Mouse (Mus musculus) mature B cell (primary cell): ENCODE data around the gene Cd164l2.

ENCODE experiments used
- in situ Hi-C: fragments of 300-500 bp; cut with MboI; formaldehyde crosslinking; loops from 2 replicates; pipeline ENCODE4 v1.14.3; 2019

Cd164l2 gene

DNA sequence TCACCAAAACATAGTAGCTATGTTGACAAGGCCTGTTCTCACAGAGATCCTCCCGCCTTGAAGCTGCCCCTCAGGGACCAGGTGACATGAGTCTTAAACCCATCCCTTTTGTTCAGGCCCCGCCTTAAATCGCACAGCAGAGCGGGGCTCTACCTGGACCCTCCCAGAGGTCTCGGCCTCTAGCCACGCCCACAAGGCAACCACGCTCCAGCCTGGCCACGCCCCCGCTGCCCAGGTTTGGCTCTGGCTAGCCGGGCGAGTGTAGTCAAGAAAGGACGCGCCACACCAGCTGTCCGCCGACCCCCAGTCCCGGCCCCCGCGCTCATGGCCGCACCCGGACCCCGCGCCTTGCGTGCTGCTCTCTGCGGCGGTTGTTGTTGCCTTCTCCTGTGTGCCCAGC lies 8.7 kb downstream of the Cd164l2 start:
- in situ Hi-C loops = no loop called here

DNA sequence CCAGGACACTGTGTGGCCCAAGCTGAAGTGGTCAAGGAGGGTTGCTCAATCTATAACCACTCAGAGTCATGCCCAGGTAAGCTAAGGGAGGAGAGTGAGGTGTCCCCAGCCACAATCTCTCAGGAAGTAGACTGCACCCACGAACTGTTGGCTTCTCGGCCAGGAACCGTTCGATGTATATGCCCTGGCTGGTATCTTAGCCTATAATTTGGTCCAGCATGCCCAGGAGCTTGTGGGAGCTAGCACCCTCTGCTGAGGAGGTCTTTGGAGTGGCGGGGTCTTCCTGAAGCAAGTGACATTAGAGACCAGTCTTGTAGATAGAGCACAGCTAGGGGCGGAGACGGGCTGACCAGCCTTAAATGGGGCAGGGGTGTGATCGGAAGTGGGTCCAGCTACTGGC lies 9.8 kb downstream of the Cd164l2 start:
- in situ Hi-C loops = no loop called here

DNA sequence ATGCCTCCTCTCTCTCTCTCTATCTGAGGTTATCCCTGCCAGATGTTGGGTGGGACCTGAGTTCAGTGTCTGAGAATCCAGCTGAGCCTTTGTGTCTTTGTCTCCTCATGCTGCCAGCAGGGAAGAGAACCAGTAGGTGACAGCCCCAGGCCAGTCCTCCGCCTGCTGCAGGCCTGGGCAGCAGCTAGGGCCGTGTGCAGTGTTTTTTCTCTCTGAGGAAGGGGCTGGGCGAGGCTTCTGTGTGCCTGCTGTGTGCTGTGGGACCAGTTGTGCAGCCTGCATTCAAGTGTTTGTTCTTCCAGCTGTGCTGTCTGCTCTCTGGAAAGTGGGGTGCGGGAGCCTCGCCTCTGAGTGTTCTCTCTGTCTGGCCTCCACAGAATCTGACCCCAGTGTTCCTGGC lies 11.9 kb downstream of the Cd164l2 start:
- in situ Hi-C loops = no loop called here

DNA sequence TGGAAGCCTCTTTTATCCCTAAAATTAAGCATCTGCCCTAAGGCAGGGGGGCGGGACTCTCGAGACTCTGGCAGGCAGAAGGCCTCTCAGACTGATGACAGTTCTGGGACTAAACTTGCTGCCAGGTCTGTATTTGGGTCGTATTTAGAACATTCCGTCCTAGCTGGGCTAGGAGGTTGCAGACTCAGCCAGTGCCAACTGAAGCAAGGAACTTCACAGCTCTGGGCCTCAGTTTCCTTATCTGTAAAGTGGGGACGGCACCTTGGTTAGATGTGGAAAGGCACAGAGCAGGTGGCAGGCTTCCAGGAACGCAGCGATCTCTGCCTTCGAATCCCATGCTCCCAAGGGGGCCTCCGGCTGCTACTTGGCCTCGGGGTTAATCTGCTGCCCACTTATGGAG lies 14.1 kb downstream of the Cd164l2 start:
- in situ Hi-C loops = no loop called here

DNA sequence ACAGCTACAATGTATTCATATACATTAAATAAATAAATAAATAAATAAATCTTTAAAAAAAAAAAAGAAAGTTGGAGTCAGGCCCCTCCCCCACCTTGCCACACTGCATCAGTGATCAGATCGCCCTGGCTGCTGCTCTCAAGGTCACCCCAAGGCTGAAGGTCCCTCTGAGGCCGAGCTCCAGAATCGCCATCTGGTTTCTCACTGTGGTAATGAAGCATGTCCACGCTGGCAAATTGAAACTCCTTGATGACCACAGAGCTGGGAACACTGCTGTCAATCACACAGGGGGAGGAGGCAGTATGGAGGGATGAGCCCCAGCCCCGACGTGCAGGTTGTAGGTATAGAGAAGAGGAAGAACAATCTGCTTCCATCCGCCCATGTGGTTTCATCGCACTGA lies 15.7 kb downstream of the Cd164l2 start:
- in situ Hi-C loops = no loop called here

DNA sequence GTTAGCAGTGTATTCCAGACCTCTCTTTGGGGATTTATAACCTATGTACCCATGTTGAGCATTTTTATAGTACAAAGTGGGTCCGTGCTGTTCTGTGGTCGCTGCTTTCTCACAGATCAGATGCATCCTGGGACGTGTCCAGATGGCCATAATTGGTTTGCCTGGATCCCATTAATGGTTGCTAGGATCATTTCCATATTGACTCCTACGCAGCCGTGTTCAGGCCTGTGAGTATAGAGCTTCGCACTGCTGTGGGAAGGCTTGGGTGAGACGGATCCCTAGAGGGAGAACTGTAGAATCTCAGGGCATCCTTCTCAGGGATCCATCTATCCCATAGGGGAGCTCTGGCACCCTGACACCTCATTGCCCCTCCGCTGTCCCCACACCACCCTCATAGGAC lies 17.7 kb downstream of the Cd164l2 start:
- in situ Hi-C loops = no loop called here

DNA sequence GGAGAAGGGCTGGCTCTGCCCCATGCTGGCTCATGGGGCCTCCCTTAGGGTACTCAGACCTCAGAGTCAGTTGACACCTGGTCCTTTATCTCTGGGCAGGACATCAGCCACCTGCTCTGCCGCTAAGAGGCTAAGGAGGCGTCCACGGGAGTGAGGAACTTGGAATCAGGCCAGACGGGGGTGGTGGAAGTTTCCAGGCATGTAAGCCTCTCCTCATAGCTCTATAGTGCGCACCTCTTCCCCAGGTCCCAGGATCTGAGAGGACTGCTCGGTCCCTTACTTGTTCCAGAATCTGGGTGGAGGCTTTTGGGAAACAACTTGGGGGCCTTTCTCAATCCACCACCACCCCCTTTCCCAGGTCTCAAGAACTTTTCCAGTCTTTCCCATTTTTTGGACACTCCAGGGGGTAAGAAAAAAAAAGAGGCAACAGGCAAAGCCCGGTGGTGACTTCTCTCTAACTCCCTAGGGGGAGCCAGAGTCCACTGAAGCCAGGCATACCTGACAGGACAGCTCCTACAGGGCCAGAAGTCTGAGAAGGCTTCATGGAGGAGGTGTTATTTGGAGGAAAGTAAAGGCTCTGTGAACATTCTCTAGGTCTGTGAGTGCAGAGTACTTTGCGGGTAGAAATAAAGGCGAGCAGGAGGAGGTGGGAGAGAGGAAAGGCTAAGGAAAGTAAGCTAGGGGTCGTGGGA lies 21.5 kb downstream of the Cd164l2 start:
- in situ Hi-C loops = no loop called here

DNA sequence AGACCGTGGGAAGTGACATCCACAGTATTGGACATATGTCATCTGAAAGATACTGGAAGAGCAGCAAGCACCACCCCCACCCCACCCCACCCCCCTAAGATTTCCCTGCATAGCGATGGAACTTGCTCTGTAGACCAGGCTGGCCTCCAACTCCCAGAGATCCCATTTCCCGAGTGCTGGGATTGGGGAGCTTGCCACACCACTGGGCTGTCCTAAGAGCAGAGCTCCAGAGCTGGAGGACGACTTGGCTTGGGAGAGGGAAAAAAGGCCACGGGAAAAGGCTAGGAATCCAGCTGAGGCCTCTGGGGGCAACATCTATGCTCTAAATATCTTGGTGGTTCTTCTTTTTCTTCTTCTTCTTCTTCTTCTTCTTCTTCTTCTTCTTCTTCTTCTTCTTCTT lies 22.8 kb downstream of the Cd164l2 start:
- in situ Hi-C loops = no loop called here

DNA sequence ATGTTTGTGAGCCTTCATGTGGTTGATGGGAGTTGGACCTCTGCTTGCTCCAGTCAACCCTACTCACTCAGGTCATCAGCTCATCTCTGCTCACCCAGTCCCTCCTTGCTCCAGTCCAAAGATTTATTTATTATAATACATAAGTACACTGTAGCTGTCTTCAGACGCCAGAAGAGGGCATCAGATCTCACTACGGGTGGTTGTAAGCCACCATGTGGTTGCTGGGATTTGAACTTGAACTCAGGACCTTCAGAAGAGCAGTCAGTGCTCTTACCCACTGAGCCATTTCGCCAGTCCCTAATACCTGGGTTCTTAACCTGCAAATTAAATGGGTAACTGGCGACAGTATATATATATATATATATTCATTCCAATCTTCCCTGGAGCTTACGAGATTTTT lies 23.5 kb downstream of the Cd164l2 start:
- in situ Hi-C loops = no loop called here

DNA sequence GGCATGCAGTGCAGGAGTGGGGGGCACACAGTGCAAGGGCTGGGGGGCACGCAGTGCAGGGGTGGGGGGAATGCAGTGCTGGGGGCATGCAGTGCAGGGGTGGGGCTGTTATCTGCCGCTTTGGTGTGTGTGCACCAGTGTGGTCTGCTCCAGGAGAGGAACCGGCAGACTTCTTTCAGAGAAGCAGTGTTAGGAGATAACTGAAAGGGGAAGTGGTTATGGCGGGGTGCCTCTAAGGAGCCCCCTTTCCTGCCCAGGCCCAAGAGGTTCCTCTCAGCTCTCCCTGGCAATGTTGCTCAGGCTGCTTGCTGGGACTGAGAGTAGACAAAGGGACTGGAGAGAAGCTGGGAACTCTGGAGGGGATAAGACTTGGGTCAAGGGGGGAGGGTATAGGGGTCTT lies 26.0 kb downstream of the Cd164l2 start:
- in situ Hi-C loops = no loop called here

DNA sequence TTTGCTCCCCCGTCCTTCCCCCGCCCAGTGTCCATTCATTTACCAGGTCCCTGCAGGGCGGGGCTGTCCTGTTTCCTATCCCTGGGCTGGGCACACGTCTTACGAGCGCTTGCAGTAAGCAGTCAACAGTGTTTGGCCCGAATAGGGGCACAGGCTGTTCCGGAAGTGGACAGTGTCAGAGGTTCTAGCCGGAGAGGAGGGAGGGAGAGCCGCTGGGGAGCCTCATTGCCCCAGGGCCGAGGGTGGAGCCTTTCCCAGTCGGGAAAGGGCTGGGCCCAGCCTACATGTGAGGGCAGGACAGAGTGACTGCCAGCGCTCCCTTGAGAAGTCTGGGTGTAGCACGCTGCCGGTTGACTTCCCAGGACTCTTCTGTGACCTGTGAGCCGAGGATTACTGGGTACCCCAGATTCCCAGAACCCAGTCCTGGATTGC lies 28.6 kb downstream of the Cd164l2 start, which contains the start of gene Map3k6:
Gene Map3k6, plus strand, starts transcription at position 329 of the 432 bp plus-strand sequence.
- in situ Hi-C loops = no loop called here

DNA sequence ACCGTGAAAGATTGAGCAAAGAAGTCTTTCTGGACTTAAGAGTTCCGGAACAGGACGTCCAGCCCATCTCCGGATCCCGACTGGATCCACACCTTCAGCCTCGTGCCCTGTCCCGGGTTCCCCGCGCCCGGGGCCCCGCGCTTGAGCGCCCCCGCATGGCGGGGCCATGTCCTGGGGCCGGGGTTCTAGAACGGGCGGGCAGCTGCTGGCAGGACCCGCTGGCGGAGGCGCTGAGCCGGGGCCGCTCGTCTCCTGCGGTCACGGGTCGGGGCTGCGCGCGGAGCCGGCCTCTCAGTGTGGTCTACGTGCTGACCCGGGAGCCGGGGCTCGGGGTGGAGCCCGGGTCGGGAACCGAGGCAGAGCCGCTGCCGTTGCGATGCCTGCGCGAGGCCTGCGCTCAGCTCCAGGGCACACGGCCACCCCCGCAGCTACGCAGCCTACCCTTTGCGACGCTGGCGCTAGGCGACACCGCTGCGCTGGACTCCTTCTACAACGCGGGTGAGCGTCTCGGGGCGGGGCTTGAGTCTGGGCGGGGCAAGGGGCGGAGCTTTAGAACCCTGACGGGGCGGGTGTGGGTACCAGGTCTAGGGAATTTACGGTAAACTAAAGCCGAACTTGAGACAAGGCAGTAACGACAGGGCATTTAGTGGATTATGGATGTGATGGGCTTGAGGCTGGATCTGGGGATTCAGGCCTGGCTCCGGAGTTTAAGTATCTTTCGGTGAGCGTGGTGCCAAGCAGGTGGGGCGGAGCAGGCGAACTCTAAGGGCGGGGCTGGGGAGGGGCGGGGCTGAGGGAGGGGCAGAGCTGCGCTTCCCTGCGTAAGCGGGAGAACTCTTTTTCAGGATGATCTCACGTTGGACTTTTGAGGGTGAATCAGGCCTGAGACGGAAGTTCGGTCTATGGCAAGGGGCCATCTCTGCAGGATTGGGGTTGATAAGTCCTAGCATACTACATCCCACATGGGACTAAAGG lies 29.3 kb downstream of the Cd164l2 start:
- in situ Hi-C loops = no loop called here

DNA sequence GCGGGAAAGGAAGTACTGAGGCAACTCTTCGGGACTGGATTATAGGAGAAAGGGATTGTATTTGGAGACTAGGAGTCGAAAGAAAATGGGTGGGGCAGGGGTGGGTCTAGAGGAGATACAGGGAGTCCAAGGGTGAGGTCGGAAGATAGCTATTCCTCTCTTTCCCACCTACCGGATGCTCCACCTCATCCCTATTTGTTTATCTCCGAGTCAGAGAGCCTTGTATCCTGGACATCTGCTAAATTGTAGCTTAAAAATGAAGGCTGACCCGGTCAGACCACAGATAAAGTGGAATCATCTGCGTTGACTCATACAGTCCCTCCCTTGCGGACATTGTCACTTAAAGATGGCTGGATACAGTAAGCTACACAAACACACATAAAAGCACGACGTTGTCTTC lies 30.0 kb downstream of the Cd164l2 start:
- in situ Hi-C loops = no loop called here

DNA sequence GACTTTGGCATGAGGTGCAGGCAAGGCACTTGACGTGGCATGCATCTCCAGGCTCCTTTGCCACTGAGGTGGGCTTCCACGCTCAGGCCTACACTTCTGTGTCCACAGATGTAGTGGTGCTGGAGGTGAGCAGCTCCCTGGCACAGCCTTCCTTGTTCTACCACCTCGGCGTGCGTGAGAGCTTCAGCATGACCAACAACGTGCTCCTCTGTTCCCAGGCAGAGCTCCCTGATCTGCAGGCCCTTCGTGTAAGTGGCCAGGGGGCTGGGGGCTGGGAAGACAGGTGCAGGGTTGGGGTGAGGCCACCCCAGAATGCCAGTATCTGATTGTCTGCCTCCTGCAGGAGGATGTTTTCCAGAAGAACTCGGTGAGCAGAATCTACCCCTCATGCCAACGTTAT lies 30.8 kb downstream of the Cd164l2 start:
- in situ Hi-C loops = no loop called here

DNA sequence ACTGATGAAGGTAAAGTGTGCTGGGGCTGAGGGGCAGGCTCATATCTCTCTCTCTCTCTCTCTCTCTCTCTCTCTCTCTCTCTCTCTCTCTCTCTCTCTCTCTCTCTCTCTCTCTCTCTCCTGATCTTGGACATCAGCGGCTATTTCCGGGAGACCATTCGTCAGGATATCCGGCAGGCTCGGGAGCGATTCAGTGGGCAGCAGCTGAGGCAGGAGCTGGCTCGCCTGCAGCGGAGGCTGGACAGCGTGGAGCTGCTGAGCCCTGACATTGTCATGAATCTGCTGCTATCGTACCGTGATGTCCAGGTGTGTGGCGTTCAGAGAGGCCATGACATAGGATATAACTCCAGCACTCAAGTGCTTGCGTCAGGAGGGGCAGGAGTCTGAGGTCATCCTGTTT lies 31.6 kb downstream of the Cd164l2 start:
- in situ Hi-C loops = no loop called here

DNA sequence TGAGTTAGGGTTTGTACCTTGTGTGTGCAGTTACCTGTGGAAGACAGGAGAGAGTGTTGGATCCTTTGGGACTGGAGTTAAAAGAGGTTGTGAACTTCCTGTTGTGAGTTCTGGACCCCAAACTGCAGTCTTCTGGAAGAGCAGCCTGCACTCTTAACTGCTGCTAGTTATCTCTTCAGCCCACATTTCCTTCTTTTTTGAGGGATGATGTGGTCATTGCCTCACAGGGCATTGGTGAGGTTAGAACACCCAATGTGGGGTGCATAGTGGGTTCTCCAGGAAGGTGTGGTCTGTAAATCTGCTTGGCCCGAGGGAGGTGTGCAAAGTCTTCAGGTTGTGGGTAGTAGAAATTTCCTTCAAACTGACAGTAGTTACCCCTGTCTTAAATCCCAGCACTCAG lies 32.4 kb downstream of the Cd164l2 start:
- in situ Hi-C loops = no loop called here

DNA sequence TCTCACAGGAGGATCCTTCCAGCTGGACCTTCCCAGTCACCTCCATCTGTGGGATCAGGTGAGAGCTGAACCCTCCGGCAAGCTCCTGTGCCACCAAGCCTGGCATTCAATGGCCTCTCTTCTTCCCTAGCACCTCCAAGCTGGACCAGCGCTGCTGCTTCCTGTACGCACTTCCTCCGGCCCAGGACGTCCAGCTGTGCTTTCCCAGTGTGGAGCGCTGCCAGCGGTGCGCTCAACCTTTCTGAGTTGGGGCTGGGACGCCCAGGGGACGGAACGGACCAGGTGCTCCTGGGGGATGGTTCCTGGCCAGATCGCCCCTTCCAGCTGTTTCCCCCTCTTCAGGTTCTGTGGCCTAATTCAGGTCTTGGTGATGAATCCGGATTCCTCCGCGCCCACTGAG lies 35.1 kb downstream of the Cd164l2 start:
- in situ Hi-C loops = no loop called here

DNA sequence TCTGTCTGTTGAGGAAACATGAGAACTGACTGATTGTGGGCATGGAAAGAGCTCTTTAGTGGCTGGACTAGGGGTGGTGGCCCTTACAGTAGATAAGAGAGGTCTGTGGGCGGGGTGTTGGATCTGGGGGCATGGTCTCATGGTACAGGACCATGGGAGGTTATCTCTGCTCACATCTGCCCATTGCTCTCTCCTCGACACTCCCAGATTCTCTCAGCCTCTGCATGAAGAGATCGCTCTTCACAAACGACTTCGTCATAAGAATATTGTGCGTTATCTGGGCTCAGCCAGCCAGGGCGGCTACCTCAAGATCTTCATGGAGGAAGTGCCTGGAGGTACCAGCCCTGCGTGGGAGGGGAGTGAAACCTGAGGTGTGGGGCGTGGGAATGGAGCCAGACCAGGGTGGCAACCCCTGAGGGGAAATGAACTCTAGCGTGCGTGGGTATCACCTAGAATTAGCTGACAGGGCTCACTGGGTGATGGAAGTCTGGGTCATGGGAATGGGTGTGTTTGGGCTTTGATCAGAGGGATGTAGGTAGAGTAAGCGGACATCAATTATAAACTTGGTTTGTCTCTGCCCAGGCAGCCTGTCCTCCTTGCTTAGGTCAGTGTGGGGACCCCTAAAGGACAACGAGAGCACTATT lies 36.0 kb downstream of the Cd164l2 start:
- in situ Hi-C loops = no loop called here

DNA sequence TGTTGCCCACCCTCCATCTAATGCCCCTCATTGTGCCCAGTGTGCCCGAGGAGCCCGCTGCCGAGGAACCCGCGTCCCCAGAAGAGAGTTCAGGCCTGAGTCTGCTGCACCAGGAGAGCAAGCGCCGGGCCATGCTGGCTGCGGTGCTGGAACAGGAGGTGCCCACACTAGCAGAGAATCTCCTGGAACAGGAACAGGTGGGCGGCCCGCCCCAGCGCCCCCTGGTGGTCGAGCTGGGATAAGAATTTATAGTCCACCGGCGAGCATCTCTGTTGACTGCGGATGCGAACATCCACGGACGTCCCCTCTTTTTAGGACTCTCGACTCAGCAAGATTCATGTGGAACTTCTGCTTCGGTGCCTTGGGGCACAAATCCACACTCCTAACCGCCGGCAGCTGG lies 38.7 kb downstream of the Cd164l2 start:
- in situ Hi-C loops = no loop called here

DNA sequence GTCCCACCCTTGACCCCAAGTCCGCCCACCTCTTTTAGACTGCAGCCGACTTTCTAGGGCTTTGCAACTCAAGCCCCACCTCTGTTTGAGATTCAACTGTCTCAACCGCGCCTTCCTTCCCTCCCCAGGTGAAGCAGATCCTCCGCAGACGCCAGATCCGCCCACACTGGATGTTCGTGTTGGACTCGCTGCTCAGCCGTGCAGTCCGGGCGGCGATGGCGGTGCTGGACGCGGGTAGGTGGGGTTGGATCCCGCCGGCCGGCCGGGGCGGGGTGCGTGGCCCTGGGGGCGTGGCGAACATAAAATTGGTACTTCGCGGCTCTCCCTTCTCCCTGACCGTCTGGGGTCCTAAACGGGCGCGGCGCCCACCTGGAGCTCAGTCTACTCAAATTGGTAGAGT lies 39.3 kb downstream of the Cd164l2 start:
- in situ Hi-C loops = no loop called here

DNA sequence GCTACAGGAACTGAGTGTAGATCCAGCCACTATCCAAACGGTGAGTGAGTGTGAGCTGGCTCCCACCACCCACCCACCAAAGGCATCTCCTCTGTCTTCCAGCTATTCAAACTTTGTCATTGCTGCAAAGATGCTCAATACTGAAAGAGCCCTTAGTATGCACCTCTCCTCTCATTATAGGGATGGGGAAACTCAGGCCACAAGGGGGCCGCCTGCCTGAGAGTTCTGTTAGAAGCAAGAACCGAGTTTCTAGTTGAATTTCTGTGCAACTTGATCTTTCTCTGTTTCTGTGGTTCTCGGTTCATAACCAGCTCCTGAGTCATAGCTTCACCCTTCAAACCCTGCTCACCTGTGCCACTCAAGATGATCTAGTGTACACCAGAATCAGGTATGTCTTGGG lies 40.2 kb downstream of the Cd164l2 start:
- in situ Hi-C loops = no loop called here

DNA sequence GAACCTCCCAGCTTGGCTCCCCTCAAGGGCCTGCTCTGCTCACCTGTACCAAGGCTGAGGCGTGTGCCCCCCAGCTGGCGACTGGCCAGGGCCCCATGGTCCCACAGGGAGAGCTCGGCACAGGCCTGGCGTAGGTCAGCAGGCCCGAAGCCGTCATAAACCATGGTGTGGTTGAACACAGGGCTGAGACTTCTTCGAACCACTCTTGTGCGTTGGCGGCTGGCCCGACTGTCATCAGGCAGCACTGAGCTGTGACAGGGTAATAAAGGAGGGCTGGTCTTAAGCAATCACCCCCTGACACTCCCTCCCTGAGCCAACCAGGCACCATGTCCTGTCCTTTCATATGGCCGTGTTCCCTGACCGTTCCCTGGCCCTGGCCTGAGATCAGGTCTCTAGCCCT lies 41.5 kb downstream of the Cd164l2 start:
- in situ Hi-C loops = no loop called here

DNA sequence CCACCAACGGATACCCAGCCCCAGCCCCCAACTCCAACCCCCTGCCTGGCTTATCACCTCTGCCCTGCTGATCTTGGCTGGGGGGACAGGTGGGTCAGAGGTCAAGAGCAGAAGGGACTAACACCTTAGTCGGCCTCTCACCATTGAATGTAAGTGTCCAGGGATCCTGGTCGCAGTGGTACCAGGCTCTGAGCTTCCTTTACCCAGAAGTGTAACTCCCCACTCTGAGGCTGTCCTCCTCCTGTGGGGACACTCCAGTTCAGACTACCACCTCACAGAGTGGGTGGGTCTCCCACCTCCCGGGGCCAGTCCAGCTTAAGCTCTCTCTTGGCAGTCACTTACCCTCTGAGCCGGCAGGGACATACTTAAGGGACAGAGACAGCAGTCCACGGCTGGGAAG lies 43.5 kb downstream of the Cd164l2 start:
- in situ Hi-C loops = no loop called here
